Mouse (Mus musculus) bone marrow macrophage, adult 2 months (primary cell): ENCODE results near the gene Fabp6. TPM values are rescaled to one million over a fixed set of nuclear protein-coding genes. Genes with fewer than 3 reads are reported as not detected.
A peak's percentile ranks its signal among the peaks of the same experiment; 100 is the strongest.

Experiments
- H3K27ac ChIP-seq: 2 replicates; pipeline ENCODE4 v1.5.1; 2012; ENCODE audit warnings: low read depth, low read length; ENCODE audit not compliant: insufficient read depth
- H3K4me1 ChIP-seq: 2 replicates; pipeline ENCODE4 v1.6.1; 2012; ENCODE audit warnings: low read length; ENCODE audit not compliant: control insufficient read depth, insufficient read depth
- H3K4me3 ChIP-seq: 2 replicates; pipeline ENCODE4 v1.5.1; 2012; ENCODE audit warnings: mild to moderate bottlenecking, low read length, moderate library complexity; ENCODE audit not compliant: insufficient read depth
- CTCF ChIP-seq: IDR thresholded peaks from 2 replicates; pipeline ENCODE4 v1.5.1; 2012; ENCODE audit warnings: low read depth, mild to moderate bottlenecking, low read length, moderate library complexity
- POLR2A ChIP-seq: IDR thresholded peaks from 2 replicates; pipeline ENCODE4 v1.6.1; 2012; ENCODE audit warnings: mild to moderate bottlenecking, low read depth, low read length, borderline replicate concordance
- polyA plus RNA-seq: library from polyadenylated mRNA; stranded (reverse); fragments of >200 nt; gene quantifications from 2 replicates; pipeline ENCODE4 v1.2.4, GENCODE M21; 2012; ENCODE audit not compliant: missing spikeins, insufficient read depth, insufficient read length

Fabp6 gene
- polyA plus RNA-seq, 1 experiment = not detected

DNA sequence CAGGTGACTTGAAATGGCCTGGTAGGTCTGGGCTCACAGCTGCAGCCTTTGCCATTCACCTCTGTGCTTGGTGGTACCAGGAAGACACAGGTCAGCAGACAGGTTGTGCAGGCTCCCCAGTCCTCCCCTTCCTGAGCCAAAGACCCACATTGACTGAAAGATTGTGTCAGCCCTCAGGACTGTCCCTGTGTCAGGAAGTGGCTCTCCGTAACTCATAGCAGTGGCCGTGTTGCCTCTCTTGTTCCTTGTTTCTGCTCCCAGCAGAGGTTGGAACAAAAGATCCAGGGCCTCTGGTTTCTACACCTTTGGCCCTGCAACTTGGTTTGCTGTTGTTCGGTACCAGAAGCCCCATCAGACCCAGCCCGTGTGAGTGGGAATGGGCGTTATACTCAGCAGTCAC lies 32.2 kb downstream of the Fabp6 start:
- TF ChIP-seq POLR2A (no peak), CTCF (no peak)
- Histone ChIP-seq H3K4me1 (peaks cover 18% of the 10 kb centered on the region), H3K4me3 (no peak overlapping the region), H3K27ac (no peak overlapping the region; the same call in 1 of the 2 replicates)

GRCm38 (mm10) chr11:43568263-43568662 lies 33.1 kb downstream of the Fabp6 start:
- TF ChIP-seq CTCF (peak; percentile 77), POLR2A (no peak)
- no peak overlapping the region for H3K27ac ChIP-seq
- no peak overlapping the region for H3K4me3 ChIP-seq
- H3K4me1 ChIP-seq = peaks cover 18% of the 10 kb centered on the region

DNA sequence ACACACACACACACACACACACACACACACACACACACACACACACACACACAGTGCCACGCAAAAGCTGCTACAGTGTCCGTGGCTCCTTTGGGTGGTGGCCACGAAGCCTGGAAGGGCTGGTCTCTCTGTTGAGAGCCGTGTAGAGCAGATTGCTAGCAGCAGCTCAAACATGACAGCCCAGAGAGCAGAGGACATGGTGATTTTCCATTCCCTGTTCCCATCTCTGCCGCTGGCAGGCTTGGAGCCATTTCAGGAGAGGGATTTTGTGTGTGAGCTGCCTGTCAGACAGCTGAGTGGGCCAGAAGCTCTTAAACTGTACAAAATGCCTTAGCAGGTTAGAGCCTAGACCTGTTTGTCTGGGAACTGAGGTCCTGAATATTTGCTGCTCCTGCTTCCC lies 34.6 kb downstream of the Fabp6 start:
- Histone ChIP-seq H3K27ac (no peak overlapping the region), H3K4me1 (peaks cover 18% of the 10 kb centered on the region), H3K4me3 (no peak overlapping the region)
- TF ChIP-seq CTCF (no peak), POLR2A (no peak)

DNA sequence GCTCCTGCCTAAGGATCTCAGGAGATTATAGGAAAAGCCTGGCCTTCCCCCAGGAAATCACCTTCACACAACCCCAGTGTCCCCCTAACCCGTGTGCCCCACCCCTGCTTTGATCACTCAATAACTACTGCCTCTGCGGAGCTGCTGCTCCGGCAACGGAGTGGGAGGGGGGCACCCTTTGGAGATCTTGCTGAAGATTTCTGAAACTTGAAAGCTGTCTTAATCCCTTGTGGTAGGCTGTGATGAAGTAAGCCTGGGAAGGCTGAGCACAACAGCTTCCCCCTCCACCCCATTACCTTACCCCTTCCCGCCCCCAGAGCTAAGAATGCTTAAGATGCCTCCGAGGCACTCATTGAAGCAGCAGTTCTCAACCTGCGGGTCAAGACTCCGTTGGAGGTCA lies 35.5 kb downstream of the Fabp6 start:
- TF ChIP-seq POLR2A = no peak

DNA sequence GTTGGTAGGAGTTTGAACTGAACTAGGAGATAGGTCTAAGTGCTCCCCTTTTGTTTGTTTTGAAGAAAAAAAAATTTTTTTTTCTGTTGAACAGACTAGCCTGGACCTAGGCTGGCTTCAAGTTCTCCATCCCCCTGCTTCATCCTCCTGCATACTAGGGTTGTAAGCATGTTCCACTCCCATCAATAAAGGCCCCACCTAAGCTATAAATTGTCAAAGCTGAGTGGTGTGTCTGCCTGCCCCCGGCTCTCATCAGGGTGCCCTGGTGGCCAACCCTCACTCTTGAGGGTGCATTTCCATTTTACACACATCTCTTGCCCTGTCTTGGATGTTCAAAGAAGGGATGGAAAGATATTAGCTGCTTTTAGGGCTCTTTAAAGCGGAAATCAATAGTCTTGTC lies 35.9 kb downstream of the Fabp6 start:
- TF ChIP-seq CTCF (no peak), POLR2A (no peak)
- no peak overlapping the region for H3K27ac ChIP-seq
- H3K4me3 ChIP-seq = no peak overlapping the region
- H3K4me1 ChIP-seq = peaks cover 16% of the 10 kb centered on the region

More for the DNA sequence above, 35.5 kb downstream of the Fabp6 start:
- Histone ChIP-seq H3K27ac (no peak overlapping the region), H3K4me1 (peaks cover 18% of the 10 kb centered on the region), H3K4me3 (no peak overlapping the region)

DNA sequence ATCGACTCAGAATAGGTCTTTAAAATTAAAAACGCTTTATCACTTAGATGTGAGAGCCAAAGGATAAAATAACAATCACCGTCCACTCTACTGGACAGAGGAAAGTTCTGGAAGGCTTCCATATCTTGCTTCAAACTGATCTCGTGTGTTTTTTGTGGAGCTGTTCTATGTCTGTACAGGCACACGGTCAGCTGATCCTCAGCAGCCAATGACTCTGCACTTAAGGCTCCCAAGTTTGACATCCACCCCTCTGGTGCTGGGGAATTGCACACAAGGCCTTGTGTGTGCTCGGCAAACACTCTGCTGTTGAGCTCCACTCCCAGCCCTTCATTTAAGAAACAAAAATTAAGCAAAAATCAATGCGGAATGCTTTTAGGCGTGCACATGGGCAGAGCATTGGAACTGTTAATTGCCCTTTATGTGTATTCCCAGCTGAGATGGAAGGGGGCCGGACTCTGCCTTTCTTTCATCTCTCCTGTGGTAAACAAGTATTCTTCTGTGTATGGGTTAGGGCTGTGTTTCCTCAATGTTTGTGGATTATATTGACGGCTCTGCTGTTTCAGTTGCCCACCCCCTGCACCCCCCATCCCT lies 37.6 kb downstream of the Fabp6 start:
- H3K4me3 ChIP-seq = no peak overlapping the region
- no peak overlapping the region for H3K27ac ChIP-seq
- peaks cover 3% of the 10 kb centered on the region for H3K4me1 ChIP-seq
- TF ChIP-seq POLR2A (no peak), CTCF (no peak)

GRCm38 (mm10) chr11:43559515-43560292 lies 41.6 kb downstream of the Fabp6 start:
- TF ChIP-seq POLR2A (no peak), CTCF (no peak)
- Histone ChIP-seq H3K4me1 (no peaks in the 10 kb centered on the region), H3K27ac (no peak overlapping the region), H3K4me3 (no peak overlapping the region)

DNA sequence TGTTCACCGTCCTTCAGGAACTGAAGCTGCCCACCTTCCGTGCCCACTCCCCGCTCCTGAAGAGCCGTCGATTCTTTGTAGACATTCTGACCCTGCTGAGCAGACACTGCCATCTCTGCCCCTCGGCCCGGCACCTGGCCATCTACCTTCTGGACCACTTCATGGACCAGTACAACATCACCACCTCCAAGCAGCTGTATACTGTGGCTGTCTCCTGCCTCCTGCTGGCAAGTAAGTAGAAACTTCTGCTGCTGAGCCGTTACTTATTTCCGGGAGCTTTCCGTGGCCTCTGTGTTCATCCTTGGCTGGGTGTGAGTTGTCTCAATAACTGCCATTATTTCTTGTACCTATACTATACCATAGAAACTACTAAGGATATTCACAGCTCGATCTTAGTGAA lies 44.8 kb downstream of the Fabp6 start:
- TF ChIP-seq POLR2A = no peak
- TF ChIP-seq CTCF = no peak
- peaks cover 5% of the 10 kb centered on the region for H3K4me1 ChIP-seq
- H3K27ac ChIP-seq = no peak overlapping the region
- no peak overlapping the region for H3K4me3 ChIP-seq

DNA sequence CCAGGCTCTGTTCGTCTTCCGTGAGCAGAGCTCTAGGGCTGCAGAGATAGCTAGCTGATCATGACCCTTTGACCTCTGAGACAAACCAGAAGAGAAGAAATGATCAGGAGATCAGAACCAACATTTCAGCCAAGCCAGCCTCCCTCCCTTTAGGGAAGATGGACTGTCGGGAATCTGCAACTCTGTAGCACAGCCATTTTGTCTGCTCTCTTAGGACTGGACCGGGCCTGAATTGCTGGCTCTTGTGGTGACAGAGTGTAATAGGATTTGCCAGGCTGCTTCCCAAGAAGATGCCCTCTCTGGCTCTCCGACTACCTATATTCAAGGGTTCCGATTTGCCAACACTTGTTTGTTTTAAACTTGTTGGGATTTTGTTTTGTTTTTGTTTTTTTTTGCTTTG lies 48.7 kb downstream of the Fabp6 start:
- no peak overlapping the region for H3K27ac ChIP-seq
- peaks cover 7% of the 10 kb centered on the region for H3K4me1 ChIP-seq
- no peak for TF ChIP-seq POLR2A
- no peak for TF ChIP-seq CTCF
- no peak overlapping the region for H3K4me3 ChIP-seq

DNA sequence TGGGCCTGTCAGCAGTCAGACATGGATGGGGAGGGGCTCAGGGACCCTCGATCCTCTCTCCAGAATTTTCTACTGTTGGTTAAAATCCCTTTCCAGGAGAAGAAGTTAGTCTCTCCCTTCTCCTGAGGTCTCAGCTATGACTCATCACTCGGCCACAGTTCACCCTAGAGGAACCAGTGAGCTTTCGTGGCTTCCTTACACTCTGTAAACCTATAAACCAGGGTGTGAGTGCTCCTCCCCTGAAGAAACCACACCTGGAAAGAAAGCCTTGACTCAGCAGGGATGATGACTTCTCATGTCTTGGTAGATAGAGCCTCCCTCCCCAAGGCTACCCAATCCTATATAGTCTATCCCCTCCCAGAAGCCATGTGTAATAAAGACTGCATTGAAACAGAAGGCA lies 49.6 kb downstream of the Fabp6 start:
- Histone ChIP-seq H3K4me3 (no peak overlapping the region), H3K27ac (no peak overlapping the region), H3K4me1 (peaks cover 7% of the 10 kb centered on the region)
- TF ChIP-seq POLR2A (no peak), CTCF (no peak)

GRCm38 (mm10) chr11:43549701-43550100 lies 51.6 kb downstream of the Fabp6 start:
- H3K4me3 ChIP-seq = no peak overlapping the region
- H3K4me1 ChIP-seq = peaks cover 8% of the 10 kb centered on the region
- no peak for TF ChIP-seq POLR2A
- no peak for TF ChIP-seq CTCF
- no peak overlapping the region for H3K27ac ChIP-seq
